Mouse (Mus musculus): ENCODE data around the gene Tbc1d10a.
"Not testable (repeated sequence)": the region's sequence is repeated elsewhere in the genome, so short reads cannot be mapped to it uniquely, and the experiment has no call there.

Tbc1d10a gene

GRCm38 (mm10) chr11:4184251-4184952, 2.2 kb upstream of the Tbc1d10a start:
- DNase-seq, result no peak

- not testable (repeated sequence) for DNase-seq
These were observed 1.1 kb upstream of the Tbc1d10a start for GRCm38 (mm10) chr11:4185480-4185879.

GRCm38 (mm10) chr11:4187318-4187700, 720 bp downstream of the Tbc1d10a start:
- no peak for DNase-seq

- no peak for DNase-seq
These were observed 2.6 kb downstream of the Tbc1d10a start for GRCm38 (mm10) chr11:4189182-4189581.

- DNase-seq, result no peak
These were observed 4.1 kb downstream of the Tbc1d10a start for GRCm38 (mm10) chr11:4190677-4191076.

GRCm38 (mm10) chr11:4192757-4193156, 6.2 kb downstream of the Tbc1d10a start:
- no peak for DNase-seq

- no peak for DNase-seq
These were observed 6.8 kb downstream of the Tbc1d10a start for GRCm38 (mm10) chr11:4193420-4193819.

- no peak for DNase-seq
These were observed 9.0 kb downstream of the Tbc1d10a start for GRCm38 (mm10) chr11:4195597-4196031.

- no peak for DNase-seq
These were observed 10.0 kb downstream of the Tbc1d10a start for GRCm38 (mm10) chr11:4196636-4197035.

- no peak for DNase-seq
These were observed 11.1 kb downstream of the Tbc1d10a start for GRCm38 (mm10) chr11:4197691-4198090.

GRCm38 (mm10) chr11:4201981-4202700, 15.6 kb downstream of the Tbc1d10a start:
- DNase-seq, result no peak

- DNase-seq, result peak; percentile 36
These were observed 16.6 kb downstream of the Tbc1d10a start for GRCm38 (mm10) chr11:4202995-4203704.

- DNase-seq, result peak; percentile 70
These were observed 17.1 kb downstream of the Tbc1d10a start for GRCm38 (mm10) chr11:4203705-4204074.

- no peak for DNase-seq
These were observed 18.6 kb downstream of the Tbc1d10a start for GRCm38 (mm10) chr11:4205097-4205655.

- no peak for DNase-seq
These were observed 19.4 kb downstream of the Tbc1d10a start for GRCm38 (mm10) chr11:4205951-4206350.

- DNase-seq, result peak; percentile 50
These were observed 20.0 kb downstream of the Tbc1d10a start for GRCm38 (mm10) chr11:4206563-4206962.

GRCm38 (mm10) chr11:4207655-4208054, 21.1 kb downstream of the Tbc1d10a start:
- DNase-seq, result no peak

- no peak for DNase-seq
These were observed 23.0 kb downstream of the Tbc1d10a start for GRCm38 (mm10) chr11:4209556-4209955.

- DNase-seq, result no peak
These were observed 24.2 kb downstream of the Tbc1d10a start for GRCm38 (mm10) chr11:4210786-4211185.

- DNase-seq, result no peak
These were observed 26.5 kb downstream of the Tbc1d10a start for GRCm38 (mm10) chr11:4213107-4213506.

GRCm38 (mm10) chr11:4214572-4214971, 28.0 kb downstream of the Tbc1d10a start:
- no peak for DNase-seq

- DNase-seq, result no peak
These were observed 28.5 kb downstream of the Tbc1d10a start for GRCm38 (mm10) chr11:4215061-4215460.

GRCm38 (mm10) chr11:4216248-4217000, 29.8 kb downstream of the Tbc1d10a start:
- DNase-seq, result no peak
